Mouse (Mus musculus) embryonic facial prominence, embryonic 13.5 days (tissue): ENCODE results near the gene Tmem79. TPM values are rescaled to one million over a fixed set of nuclear protein-coding genes. Genes with fewer than 3 reads are reported as not detected.

Experiments
- polyA plus RNA-seq: library from polyadenylated mRNA; unstranded; fragments of >200 nt; fragmentation: Nextera tagmentation; extraction: Ambion mirVana; gene quantifications from 2 replicates; pipeline ENCODE4 v1.2.1, GENCODE M21; 2015

Tmem79 gene
- polyA plus RNA-seq, 1 experiment from 2014 or later, result 10.4 TPM

Other genes starting within 250 kb of the Tmem79 start
- gene Mef2d, start 193.8 kb downstream of the Tmem79 start, polyA plus RNA-seq, result 18.1 and 18.2 TPM in 2 replicates
- gene Rhbg, start 81.4 kb downstream of the Tmem79 start, polyA plus RNA-seq, result 3.3 and 6.7 TPM in 2 replicates
- gene Gm38392, start 48.9 kb downstream of the Tmem79 start, polyA plus RNA-seq, result 0.55 and 3.5 TPM in 2 replicates
- gene Tsacc, start 39.1 kb downstream of the Tmem79 start, polyA plus RNA-seq, result 15.0 and 16.1 TPM in 2 replicates
- 517 and 559 TPM in 2 replicates for gene Cct3, start 39.0 kb downstream of the Tmem79 start, polyA plus RNA-seq
- gene Glmp, start 11.1 kb downstream of the Tmem79 start, polyA plus RNA-seq, result 164 and 188 TPM in 2 replicates
- 55.0 and 58.3 TPM in 2 replicates for gene Smg5, start 112 bp upstream of the Tmem79 start, polyA plus RNA-seq
- 4.2 and 4.9 TPM in 2 replicates for gene Paqr6, start 28.4 kb upstream of the Tmem79 start, polyA plus RNA-seq
- 0.28 TPM in 1 of 2 replicates, not detected in the other for gene Bglap3, start 36.6 kb upstream of the Tmem79 start, polyA plus RNA-seq
- 0.58 TPM in 1 of 2 replicates, not detected in the other for gene Bglap2, start 42.6 kb upstream of the Tmem79 start, polyA plus RNA-seq
- gene Bglap, start 48.3 kb upstream of the Tmem79 start, polyA plus RNA-seq, result 0.91 TPM in 1 of 2 replicates, not detected in the other
- 121 and 153 TPM in 2 replicates for gene Pmf1, start 74.2 kb upstream of the Tmem79 start, polyA plus RNA-seq
- 16.5 and 16.7 TPM in 2 replicates for gene Slc25a44, start 89.0 kb upstream of the Tmem79 start, polyA plus RNA-seq
- gene Sema4a, start 125.0 kb upstream of the Tmem79 start, polyA plus RNA-seq, result 10.3 and 13.3 TPM in 2 replicates
- gene Lmna, start 173.8 kb upstream of the Tmem79 start, polyA plus RNA-seq, result 311 and 321 TPM in 2 replicates
- gene Mex3a, start 196.2 kb upstream of the Tmem79 start, polyA plus RNA-seq, result 32.2 and 33.4 TPM in 2 replicates
- gene Rab25, start 212.2 kb upstream of the Tmem79 start, polyA plus RNA-seq, result 18.6 and 19.5 TPM in 2 replicates
- gene Lamtor2, start 216.9 kb upstream of the Tmem79 start, polyA plus RNA-seq, result 164 and 169 TPM in 2 replicates
- gene Ubqln4, start 217.6 kb upstream of the Tmem79 start, polyA plus RNA-seq, result 43.0 and 44.6 TPM in 2 replicates
- 259 and 274 TPM in 2 replicates for gene Ssr2, start 239.7 kb upstream of the Tmem79 start, polyA plus RNA-seq